Mouse (Mus musculus) midbrain, postnatal 0 days (tissue): ENCODE results near the gene Stum. TPM values are rescaled to one million over a fixed set of nuclear protein-coding genes. Genes with fewer than 3 reads are reported as not detected.

Experiments
- ATAC-seq: fragments of 200-750 bp; cut with Nextera tagmentation; 2 replicates; pipeline ENCODE4 v1.8.0; 2017; ENCODE audit warnings: moderate number of reproducible peaks, mild to moderate bottlenecking, moderate TSS enrichment, moderate library complexity; ENCODE audit not compliant: low FRiP score
- DNase-seq: peaks from one replicate; pipeline ENCODE4 v3.0.0-alpha.2; 2015; ENCODE audit warnings: low spot score
- H3K27ac ChIP-seq: fragments of 300-500 bp; sonication (generic); 2 replicates; pipeline ENCODE4 v1.5.1; 2014; ENCODE audit warnings: low read depth, mild to moderate bottlenecking, low read length, mixed read lengths
- H3K27me3 ChIP-seq: fragments of 300-500 bp; sonication (generic); 2 replicates; pipeline ENCODE4 v1.6.1; 2014; ENCODE audit warnings: low read length, control low read depth, mixed read lengths; ENCODE audit not compliant: insufficient read depth
- H3K36me3 ChIP-seq: fragments of 300-500 bp; sonication (generic); 2 replicates; pipeline ENCODE4 v1.6.1; 2014; ENCODE audit warnings: low read length, control low read depth, mixed read lengths; ENCODE audit not compliant: insufficient read depth
- H3K4me1 ChIP-seq: fragments of 300-500 bp; sonication (generic); 2 replicates; pipeline ENCODE4 v1.6.1; 2014; ENCODE audit warnings: mild to moderate bottlenecking, control low read depth, antibody characterized with exemption, low read length, mixed read lengths; ENCODE audit not compliant: insufficient read depth
- H3K4me2 ChIP-seq: fragments of 300-500 bp; sonication (generic); 2 replicates; pipeline ENCODE4 v1.6.1; 2014; ENCODE audit warnings: low read depth, mild to moderate bottlenecking, low read length, mixed read lengths; ENCODE audit not compliant: poor library complexity, severe bottlenecking
- H3K4me3 ChIP-seq: fragments of 300-500 bp; sonication (generic); 2 replicates; pipeline ENCODE4 v1.5.1; 2014; ENCODE audit warnings: low read depth, mild to moderate bottlenecking, low read length, moderate library complexity
- H3K9ac ChIP-seq: fragments of 300-500 bp; sonication (generic); replicated peaks from 2 replicates; pipeline ENCODE4 v1.6.1; 2014; ENCODE audit warnings: mild to moderate bottlenecking, low read length, moderate library complexity, mixed read lengths; ENCODE audit not compliant: poor library complexity, severe bottlenecking
- H3K9me3 ChIP-seq: fragments of 300-500 bp; sonication (generic); 2 replicates; pipeline ENCODE4 v1.6.1; 2016; ENCODE audit warnings: low read length, control low read depth
- CTCF ChIP-seq: IDR thresholded peaks from 2 replicates; pipeline ENCODE4 v1.5.1; 2016; ENCODE audit warnings: antibody characterized with exemption, mild to moderate bottlenecking
- WGBS: fragments of 180-500 bp; shearing (Covaris S2); extraction: QIAGEN DNeasy Blood & Tissue Kit; methylation state at CpG from one replicate; pipeline ENCODE4 v1.1.7; 2014; 5-methylcytosine and 5-hydroxymethylcytosine counted together
- polyA plus RNA-seq: library from polyadenylated mRNA; unstranded; fragments of >200 nt; fragmentation: Nextera tagmentation; extraction: Ambion mirVana; gene quantifications from 2 replicates; pipeline ENCODE4 v1.2.1, GENCODE M21; 2015
- total RNA-seq: library from RNA; depleted of rRNA; stranded (reverse); fragments of >200 nt; gene quantifications from 2 replicates; pipeline ENCODE4 v1.2.3, GENCODE M21; 2014

Gene Stum
- total and polyA plus RNA-seq, 2 experiments from 2014 or later = 17.8 to 86.7 TPM

GRCm38 (mm10) chr1:180406336-180407035 is 76.8 kb downstream of the Stum start:
- 73% methylated on average over 11 of the region's 11 CpGs for WGBS
- Histone ChIP-seq H3K4me1 (no peaks in the 10 kb centered on the region; the same call in 1 of the 2 replicates), H3K27me3 (no peaks in the 10 kb centered on the region), H3K4me2 (no peak overlapping the region), H3K27ac (0 out of 2 replicates have a peak overlapping the region, but pooled peaks have one; percentile 65), H3K36me3 (no peaks in the 10 kb centered on the region), H3K9ac (no peak overlapping the region), H3K9me3 (no peaks in the 10 kb centered on the region), H3K4me3 (no peak overlapping the region)
- ATAC-seq (no peak), DNase-seq (no peak)
- TF ChIP-seq CTCF = no peak

DNA sequence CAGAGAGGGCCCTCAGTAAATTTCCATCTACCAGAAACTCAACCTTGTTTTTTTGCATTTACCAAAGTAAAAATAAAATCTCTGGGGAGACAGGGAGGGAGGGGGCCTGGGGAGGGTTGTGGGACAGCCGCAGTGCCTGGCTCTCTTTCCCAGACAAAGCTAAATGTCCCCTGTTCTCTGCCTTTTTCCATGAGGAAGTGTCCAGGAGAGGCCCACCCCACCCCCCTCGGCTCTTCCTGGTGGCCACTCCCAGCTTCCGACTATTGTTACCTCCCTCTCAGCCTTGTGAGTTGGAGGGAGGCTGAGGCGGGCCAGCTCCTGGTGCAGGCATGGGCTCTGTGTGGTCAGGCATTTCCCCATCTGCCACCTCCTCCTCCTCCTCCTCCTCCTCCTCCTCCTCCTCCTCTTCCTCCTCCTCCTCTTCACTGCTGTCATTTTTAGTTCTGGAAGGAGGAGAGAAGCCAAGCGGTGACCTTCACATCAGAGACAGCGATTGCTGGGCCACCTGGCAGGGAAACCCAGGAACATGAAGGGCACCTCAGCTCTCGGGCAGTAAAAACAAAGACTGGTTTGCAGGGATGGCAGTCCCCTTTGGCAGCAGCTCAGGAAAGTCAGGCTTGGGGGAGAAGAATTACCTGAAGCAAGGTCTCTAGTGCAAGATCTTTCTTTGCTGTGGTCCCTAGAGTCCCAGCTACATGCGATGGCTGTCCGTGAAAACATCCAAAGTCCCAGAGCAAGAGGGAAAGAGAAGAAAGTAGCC is 77.5 kb downstream of the Stum start:
- no peaks in the 10 kb centered on the region for H3K27me3 ChIP-seq
- no peak for ATAC-seq
- no peak for DNase-seq

DNA sequence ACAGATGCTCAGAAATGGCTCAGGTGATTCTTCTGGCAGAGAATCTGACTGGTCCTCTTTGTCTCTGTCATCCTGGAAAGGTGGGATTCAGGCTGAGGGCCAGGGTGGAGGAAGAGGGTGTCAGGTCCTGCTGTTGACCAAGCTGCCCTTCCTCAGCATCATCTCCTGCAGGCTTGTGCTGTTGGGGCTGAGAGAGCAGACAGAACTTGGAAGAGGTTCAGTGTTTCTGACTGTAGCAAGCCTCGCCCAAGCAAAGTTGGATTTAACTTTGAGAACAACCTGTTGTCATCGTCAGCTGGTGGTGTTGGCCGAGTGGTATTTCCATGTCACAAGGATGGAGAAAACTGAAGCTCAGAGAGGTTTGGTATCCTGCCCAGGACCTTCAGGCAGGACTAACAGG is 78.6 kb downstream of the Stum start:
- no peak overlapping the region for H3K4me3 ChIP-seq
- no peak for ATAC-seq
- no peak for DNase-seq
- H3K9ac ChIP-seq = no peak overlapping the region
- no peak overlapping the region for H3K4me2 ChIP-seq
- no peaks in the 10 kb centered on the region for H3K36me3 ChIP-seq
- TF ChIP-seq CTCF = no peak
- H3K4me1 ChIP-seq = no peaks in the 10 kb centered on the region; the same call in 1 of the 2 replicates
- H3K27me3 ChIP-seq = no peaks in the 10 kb centered on the region
- H3K27ac ChIP-seq = no peak overlapping the region
- 89% methylated on average over 3 of the region's 3 CpGs for WGBS
- no peaks in the 10 kb centered on the region for H3K9me3 ChIP-seq

More for the DNA sequence above, 77.5 kb downstream of the Stum start:
- WGBS = 80% methylated on average over 9 of the region's 9 CpGs
- Histone ChIP-seq H3K9ac (no peak overlapping the region), H3K4me3 (no peak overlapping the region), H3K4me1 (no peaks in the 10 kb centered on the region; the same call in 1 of the 2 replicates), H3K27ac (no peak overlapping the region), H3K4me2 (no peak overlapping the region), H3K36me3 (no peaks in the 10 kb centered on the region), H3K9me3 (no peaks in the 10 kb centered on the region)
- no peak for TF ChIP-seq CTCF

- Histone ChIP-seq H3K4me3 (no peak overlapping the region), H3K27me3 (no peaks in the 10 kb centered on the region), H3K27ac (peak overlapping the region; percentile 44), H3K4me1 (no peaks in the 10 kb centered on the region; the same call in 1 of the 2 replicates), H3K4me2 (no peak overlapping the region), H3K36me3 (no peaks in the 10 kb centered on the region), H3K9me3 (no peaks in the 10 kb centered on the region), H3K9ac (no peak overlapping the region)
- no peak for ATAC-seq
- TF ChIP-seq CTCF = no peak
- 79% methylated on average over 32 of the region's 32 CpGs for WGBS
- DNase-seq = no peak
Observed at GRCm38 (mm10) chr1:180403694-180404606, 79.4 kb downstream of the Stum start.

GRCm38 (mm10) chr1:180403357-180403693 is 80.0 kb downstream of the Stum start:
- TF ChIP-seq CTCF = no peak
- 93% methylated on average over 8 of the region's 8 CpGs for WGBS
- no peaks in the 10 kb centered on the region for H3K36me3 ChIP-seq

More at GRCm38 (mm10) chr1:180403357-180403693, 80.0 kb downstream of the Stum start:
- H3K27me3 ChIP-seq = no peaks in the 10 kb centered on the region
- H3K4me1 ChIP-seq = no peaks in the 10 kb centered on the region; the same call in 1 of the 2 replicates
- no peak for DNase-seq
- no peaks in the 10 kb centered on the region for H3K9me3 ChIP-seq
- H3K4me3 ChIP-seq = no peak overlapping the region
- no peak overlapping the region for H3K4me2 ChIP-seq
- peak overlapping the region; percentile 44; the same call in 1 of the 2 replicates for H3K27ac ChIP-seq
- no peak for ATAC-seq
- H3K9ac ChIP-seq = no peak overlapping the region
